Mouse (Mus musculus) lung, postnatal 0 days (tissue): ENCODE results near the gene Bcas2.

Experiments
- CTCF ChIP-seq: IDR thresholded peaks from 2 replicates; pipeline ENCODE4 v1.5.1; 2016; ENCODE audit warnings: antibody characterized with exemption, mild to moderate bottlenecking
- EP300 ChIP-seq: IDR thresholded peaks from 2 replicates; pipeline ENCODE4 v1.6.1; 2016; ENCODE audit warnings: antibody characterized with exemption, mild to moderate bottlenecking, control low read depth

DNA sequence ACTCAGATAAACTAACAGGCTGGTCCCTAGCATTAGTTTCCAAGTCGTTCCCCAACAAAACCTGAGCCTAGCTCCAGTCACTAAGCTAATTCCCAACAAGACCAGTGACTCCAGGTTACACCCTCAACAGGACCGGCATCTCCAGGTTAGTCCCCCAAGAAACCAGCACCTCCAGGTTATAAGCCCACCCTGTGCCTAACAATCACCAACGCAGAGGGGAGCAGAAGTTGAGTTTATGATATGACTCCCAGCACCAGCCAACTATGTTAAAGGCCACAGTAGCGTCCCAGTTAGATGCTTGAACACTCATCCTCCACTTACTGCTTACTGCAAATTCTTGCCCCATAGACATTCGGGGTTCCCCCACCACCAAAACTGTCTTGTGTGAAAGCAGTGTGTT lies 27.9 kb downstream of the Bcas2 start:
- TF ChIP-seq CTCF, result no peak
- no peak for TF ChIP-seq EP300
